Mouse (Mus musculus): Measurements from ENCODE around the gene Myo9a.
A peak's percentile ranks its signal among the peaks of the same experiment; 100 is the strongest.

Gene Myo9a

GRCm38 (mm10) chr9:59941885-59942350 is 191.2 kb downstream of the Myo9a start:
- no peak overlapping the region for H3K4me3 ChIP-seq (replicated peaks; ENCODE audit: low read length)
- H3K9me3 ChIP-seq (ENCODE audit: low read length): peaks cover 13% of the 10 kb centered on the region
- H3K4me1 ChIP-seq (replicated peaks; ENCODE audit: low read depth, low read length): peaks cover 23% of the 10 kb centered on the region
- TF ChIP-seq NANOG (IDR thresholded peaks at IDR 0.05; ENCODE audit: borderline replicate concordance, low read length): no peak
- no peak for TF ChIP-seq POU5F1 (IDR thresholded peaks at IDR 0.05; ENCODE audit: borderline replicate concordance, low read length)
- TF ChIP-seq CTCF (conservative IDR thresholded peaks at IDR 0.05; ENCODE audit: low read length): no peak
- H3K27me3 ChIP-seq (ENCODE audit: insufficient read depth, low read length): 0 out of 2 replicates have a peak, but pooled peaks cover 15% of the 10 kb centered on the region
- peaks cover 5% of the 10 kb centered on the region; the same call in 1 of the 2 replicates for H3K36me3 ChIP-seq (ENCODE audit: insufficient read depth, low read length)

- H3K4me3 ChIP-seq (replicated peaks; ENCODE audit: low read length): no peak overlapping the region
- peaks cover 13% of the 10 kb centered on the region for H3K9me3 ChIP-seq (ENCODE audit: low read length)
- peaks cover 5% of the 10 kb centered on the region; the same call in 1 of the 2 replicates for H3K36me3 ChIP-seq (ENCODE audit: insufficient read depth, low read length)
- TF ChIP-seq CTCF (conservative IDR thresholded peaks at IDR 0.05; ENCODE audit: low read length) (no peak), POU5F1 (IDR thresholded peaks at IDR 0.05; ENCODE audit: borderline replicate concordance, low read length) (no peak), NANOG (IDR thresholded peaks at IDR 0.05; ENCODE audit: borderline replicate concordance, low read length) (no peak)
- peaks cover 21% of the 10 kb centered on the region for H3K27me3 ChIP-seq (ENCODE audit: insufficient read depth, low read length)
- peaks cover 16% of the 10 kb centered on the region; the same call in 1 of the 2 replicates for H3K4me1 ChIP-seq (replicated peaks; ENCODE audit: low read depth, low read length)
These were observed 191.9 kb downstream of the Myo9a start for GRCm38 (mm10) chr9:59942501-59943085.

DNA sequence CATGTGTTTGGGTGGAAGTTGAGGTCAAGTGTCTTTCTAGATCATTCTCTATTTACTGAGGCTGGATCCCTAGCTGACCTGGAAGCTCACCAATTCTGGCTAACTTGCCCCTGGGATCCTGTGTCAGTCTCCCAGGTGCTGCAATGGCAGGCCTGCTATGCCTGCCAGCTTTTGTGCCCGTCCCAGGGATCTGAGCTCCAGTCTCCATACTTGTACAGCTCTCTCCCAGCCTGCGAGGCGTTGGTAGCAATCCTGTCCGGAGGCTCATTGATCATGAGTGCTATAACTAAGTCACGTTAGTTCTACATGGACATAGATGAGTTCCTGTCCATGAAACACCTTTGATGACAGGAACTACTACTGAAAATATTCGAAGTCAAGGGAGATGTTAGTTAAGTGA is 193.1 kb downstream of the Myo9a start:
- H3K27me3 ChIP-seq (ENCODE audit: insufficient read depth, low read length): peaks cover 28% of the 10 kb centered on the region
- H3K4me3 ChIP-seq (replicated peaks; ENCODE audit: low read length): no peak overlapping the region
- TF ChIP-seq POU5F1 (IDR thresholded peaks at IDR 0.05; ENCODE audit: borderline replicate concordance, low read length): no peak
- TF ChIP-seq CTCF (conservative IDR thresholded peaks at IDR 0.05; ENCODE audit: low read length): no peak
- TF ChIP-seq NANOG (IDR thresholded peaks at IDR 0.05; ENCODE audit: borderline replicate concordance, low read length): no peak
- peaks cover 5% of the 10 kb centered on the region; the same call in 1 of the 2 replicates for H3K36me3 ChIP-seq (ENCODE audit: insufficient read depth, low read length)
- H3K9me3 ChIP-seq (ENCODE audit: low read length): peaks cover 11% of the 10 kb centered on the region
- peaks cover 17% of the 10 kb centered on the region for H3K4me1 ChIP-seq (replicated peaks; ENCODE audit: low read depth, low read length)

- no peaks in the 10 kb centered on the region for H3K36me3 ChIP-seq (ENCODE audit: insufficient read depth, low read length)
- no peaks in the 10 kb centered on the region for H3K9me3 ChIP-seq (ENCODE audit: low read length)
- no peak overlapping the region for H3K4me3 ChIP-seq (replicated peaks; ENCODE audit: low read length)
- peaks cover 39% of the 10 kb centered on the region for H3K27me3 ChIP-seq (ENCODE audit: insufficient read depth, low read length)
- H3K4me1 ChIP-seq (replicated peaks; ENCODE audit: low read depth, low read length): peaks cover 29% of the 10 kb centered on the region
- TF ChIP-seq POU5F1 (IDR thresholded peaks at IDR 0.05; ENCODE audit: borderline replicate concordance, low read length): no peak
- TF ChIP-seq NANOG (IDR thresholded peaks at IDR 0.05; ENCODE audit: borderline replicate concordance, low read length): no peak
- no peak for TF ChIP-seq CTCF (conservative IDR thresholded peaks at IDR 0.05; ENCODE audit: low read length)
These were observed 194.5 kb downstream of the Myo9a start for GRCm38 (mm10) chr9:59945241-59945640.

DNA sequence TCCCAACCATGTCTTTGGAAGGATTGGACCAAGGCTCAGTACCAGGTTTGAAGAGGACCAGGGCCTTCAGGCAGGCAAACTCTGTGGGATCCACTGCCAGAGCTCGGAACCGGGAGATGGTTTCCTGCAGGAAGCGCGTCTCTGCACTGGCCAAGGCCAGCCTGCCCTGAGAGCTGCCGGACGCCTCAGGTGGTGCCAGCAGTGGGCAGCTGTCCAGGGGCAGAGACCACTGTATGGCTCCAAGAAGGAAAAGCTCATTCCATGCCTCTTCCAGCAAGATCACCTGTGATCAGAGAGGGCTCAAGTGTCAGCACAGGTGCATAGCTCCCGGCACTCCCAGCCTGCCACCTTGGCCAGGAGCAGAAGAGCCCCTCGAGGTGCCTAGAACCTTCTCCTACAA is 196.6 kb downstream of the Myo9a start:
- Histone ChIP-seq H3K27me3 (ENCODE audit: insufficient read depth, low read length) (peaks cover 42% of the 10 kb centered on the region), H3K9me3 (ENCODE audit: low read length) (no peaks in the 10 kb centered on the region), H3K36me3 (ENCODE audit: insufficient read depth, low read length) (no peaks in the 10 kb centered on the region), H3K4me3 (replicated peaks; ENCODE audit: low read length) (no peak overlapping the region), H3K4me1 (replicated peaks; ENCODE audit: low read depth, low read length) (peaks cover 21% of the 10 kb centered on the region)
- TF ChIP-seq NANOG (IDR thresholded peaks at IDR 0.05; ENCODE audit: borderline replicate concordance, low read length) (no peak), CTCF (conservative IDR thresholded peaks at IDR 0.05; ENCODE audit: low read length) (no peak), POU5F1 (IDR thresholded peaks at IDR 0.05; ENCODE audit: borderline replicate concordance, low read length) (no peak)

DNA sequence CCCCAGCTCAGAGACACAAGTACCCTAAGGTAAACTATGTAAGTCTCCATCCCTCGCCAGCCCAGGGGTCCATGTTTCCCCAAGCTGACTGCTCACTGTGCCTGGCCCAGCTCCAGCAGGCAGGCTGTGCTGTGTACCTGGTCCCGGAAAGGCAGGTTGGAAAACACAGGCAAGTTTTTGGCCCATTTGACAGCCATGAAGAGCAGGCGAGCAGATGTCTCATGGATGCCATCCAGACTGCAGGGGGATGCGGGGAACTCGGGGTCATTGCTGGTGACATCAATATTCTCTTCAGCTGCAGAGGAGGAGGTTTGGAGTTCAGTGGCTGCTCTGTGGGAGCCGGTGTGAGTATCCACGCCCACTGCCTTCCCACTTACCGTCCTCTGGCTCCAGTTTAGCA is 197.5 kb downstream of the Myo9a start:
- no peaks in the 10 kb centered on the region for H3K36me3 ChIP-seq (ENCODE audit: insufficient read depth, low read length)
- H3K4me1 ChIP-seq (replicated peaks; ENCODE audit: low read depth, low read length): peaks cover 26% of the 10 kb centered on the region
- H3K4me3 ChIP-seq (replicated peaks; ENCODE audit: low read length): peak overlapping the region; percentile 32; the same call in 1 of the 2 replicates
- no peaks in the 10 kb centered on the region for H3K9me3 ChIP-seq (ENCODE audit: low read length)
- TF ChIP-seq CTCF (conservative IDR thresholded peaks at IDR 0.05; ENCODE audit: low read length): no peak
- TF ChIP-seq POU5F1 (IDR thresholded peaks at IDR 0.05; ENCODE audit: borderline replicate concordance, low read length): no peak
- TF ChIP-seq NANOG (IDR thresholded peaks at IDR 0.05; ENCODE audit: borderline replicate concordance, low read length): no peak
- peaks cover 42% of the 10 kb centered on the region for H3K27me3 ChIP-seq (ENCODE audit: insufficient read depth, low read length)

DNA sequence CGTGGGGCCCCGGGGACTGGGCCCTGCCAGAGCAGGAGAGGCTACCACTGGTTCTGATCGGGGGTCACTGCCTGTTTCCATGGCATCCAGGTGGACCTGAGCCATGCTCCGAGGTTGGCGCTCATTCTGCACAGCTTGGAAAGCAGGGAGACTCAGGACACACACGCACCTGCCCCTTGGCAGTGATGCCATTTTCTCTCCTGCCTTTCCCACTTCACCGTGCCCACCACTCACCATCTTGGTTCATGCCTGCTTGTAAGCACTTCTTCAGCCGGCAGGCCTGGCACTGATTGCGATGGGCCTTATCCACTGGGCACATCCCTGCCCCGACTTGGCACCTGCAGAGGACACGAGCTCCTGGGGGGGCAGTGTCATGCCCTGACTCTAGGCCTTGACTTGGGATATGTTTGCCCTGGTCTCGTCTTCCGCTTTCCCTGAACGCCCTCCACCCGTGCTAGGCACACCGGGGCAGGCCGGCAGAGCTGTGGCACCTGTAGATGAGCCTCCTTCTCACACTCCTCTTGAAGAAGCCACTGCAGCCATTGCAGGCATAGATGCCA is 198.1 kb downstream of the Myo9a start:
- TF ChIP-seq CTCF (conservative IDR thresholded peaks at IDR 0.05; ENCODE audit: low read length) (no peak), POU5F1 (IDR thresholded peaks at IDR 0.05; ENCODE audit: borderline replicate concordance, low read length) (no peak), NANOG (IDR thresholded peaks at IDR 0.05; ENCODE audit: borderline replicate concordance, low read length) (no peak)
- Histone ChIP-seq H3K9me3 (ENCODE audit: low read length) (no peaks in the 10 kb centered on the region), H3K4me1 (replicated peaks; ENCODE audit: low read depth, low read length) (peaks cover 31% of the 10 kb centered on the region), H3K27me3 (ENCODE audit: insufficient read depth, low read length) (peaks cover 42% of the 10 kb centered on the region), H3K4me3 (replicated peaks; ENCODE audit: low read length) (peak overlapping the region; percentile 32; the same call in 1 of the 2 replicates), H3K36me3 (ENCODE audit: insufficient read depth, low read length) (no peaks in the 10 kb centered on the region)

DNA sequence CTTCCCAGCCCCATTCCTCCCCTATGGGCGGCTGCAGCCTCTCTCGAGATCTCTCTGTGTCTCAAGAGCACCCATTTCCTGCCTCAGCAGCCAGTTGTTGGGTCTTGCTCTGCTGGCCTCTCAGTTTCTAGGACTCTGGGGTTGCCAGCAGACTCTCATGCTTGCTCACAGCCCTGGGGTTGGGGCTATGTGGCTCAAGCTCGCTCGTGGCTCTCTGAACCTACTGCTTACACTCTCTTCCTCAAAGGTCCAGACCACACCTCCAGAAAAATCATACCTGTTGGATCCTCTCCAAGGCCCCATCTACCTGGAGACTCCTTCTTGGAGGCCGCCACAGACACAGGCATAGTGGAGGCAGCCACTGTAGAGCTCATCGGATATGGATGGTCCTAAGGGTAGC is 198.8 kb downstream of the Myo9a start:
- TF ChIP-seq POU5F1 (IDR thresholded peaks at IDR 0.05; ENCODE audit: borderline replicate concordance, low read length) (no peak), CTCF (conservative IDR thresholded peaks at IDR 0.05; ENCODE audit: low read length) (no peak), NANOG (IDR thresholded peaks at IDR 0.05; ENCODE audit: borderline replicate concordance, low read length) (no peak)
- Histone ChIP-seq H3K27me3 (ENCODE audit: insufficient read depth, low read length) (peaks cover 42% of the 10 kb centered on the region), H3K4me1 (replicated peaks; ENCODE audit: low read depth, low read length) (peaks cover 36% of the 10 kb centered on the region), H3K9me3 (ENCODE audit: low read length) (no peaks in the 10 kb centered on the region), H3K4me3 (replicated peaks; ENCODE audit: low read length) (no peak overlapping the region), H3K36me3 (ENCODE audit: insufficient read depth, low read length) (no peaks in the 10 kb centered on the region)

Measured in E14TG2a.4 (cell line).